Mouse (Mus musculus) cerebellum, postnatal 14 days (tissue): ENCODE measurements around the gene Sac3d1.
"Not testable (repeated sequence)": the region's sequence is repeated elsewhere in the genome, so short reads cannot be mapped to it uniquely, and the experiment has no call there.

Source experiments
- DNase-seq, 2 experiments: peaks; one replicate each; pipeline ENCODE4 v3.0.0; 2021; ENCODE audit warnings: mixed read lengths in 2 of 2

Sac3d1 gene

DNA sequence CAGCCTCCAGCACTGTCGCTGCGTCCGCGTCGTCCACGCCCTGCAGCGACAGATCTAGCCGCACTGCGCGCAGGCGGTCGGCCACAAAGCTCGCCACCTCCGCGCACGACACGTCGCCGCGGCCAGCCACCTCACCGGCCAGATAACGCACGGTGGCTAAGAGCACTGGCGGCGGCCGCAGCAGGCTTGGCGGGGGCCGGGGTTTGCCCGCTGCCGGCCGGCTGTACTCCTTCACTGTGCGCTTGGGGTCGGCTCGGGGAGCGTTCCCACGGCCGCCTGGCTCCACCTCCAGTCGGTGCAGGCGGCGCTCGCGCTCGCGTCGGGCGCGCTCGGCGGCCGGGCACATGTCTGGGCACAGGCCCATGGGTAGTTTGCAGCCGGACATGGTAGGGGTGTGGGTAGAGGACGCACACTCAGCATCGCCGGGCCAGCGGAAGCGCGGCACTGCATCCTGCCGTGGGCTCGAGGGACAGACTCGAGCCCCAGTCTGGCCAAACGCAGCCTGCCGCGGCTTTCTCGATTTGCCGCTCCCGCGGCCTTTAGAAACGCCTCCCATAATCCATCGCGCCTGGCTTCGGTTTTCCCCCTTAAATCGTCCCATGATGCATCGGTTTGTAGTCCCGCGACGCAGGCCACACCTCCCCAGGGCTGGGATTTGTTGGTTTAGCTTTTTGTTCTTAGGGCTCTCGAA lies at the start of gene Sac3d1:
Gene Sac3d1, minus strand, starts transcription at position 665 of the 691 bp plus-strand sequence.
- peak; percentile 89 to 90 for DNase-seq

DNA sequence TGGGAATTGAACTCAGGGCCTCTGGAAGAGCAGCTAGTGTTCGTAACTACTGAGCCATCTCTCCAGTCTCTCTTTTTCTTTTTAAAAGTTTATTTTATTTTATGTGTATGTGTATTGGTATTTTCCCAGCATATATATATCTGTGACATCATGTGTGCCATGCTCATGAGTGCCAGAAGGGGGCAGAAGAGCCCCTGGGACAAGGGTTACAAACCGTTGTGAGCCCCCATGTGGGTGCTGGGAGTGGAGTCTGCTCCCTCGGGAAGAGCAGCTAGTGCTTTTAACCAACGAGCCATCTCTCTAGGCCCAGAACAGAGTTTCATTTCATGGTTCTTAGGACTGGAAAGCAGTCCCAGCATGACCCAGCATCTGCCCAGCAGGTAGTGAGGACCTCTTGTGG lies 48.3 kb upstream of the Sac3d1 start:
- no peak for DNase-seq

DNA sequence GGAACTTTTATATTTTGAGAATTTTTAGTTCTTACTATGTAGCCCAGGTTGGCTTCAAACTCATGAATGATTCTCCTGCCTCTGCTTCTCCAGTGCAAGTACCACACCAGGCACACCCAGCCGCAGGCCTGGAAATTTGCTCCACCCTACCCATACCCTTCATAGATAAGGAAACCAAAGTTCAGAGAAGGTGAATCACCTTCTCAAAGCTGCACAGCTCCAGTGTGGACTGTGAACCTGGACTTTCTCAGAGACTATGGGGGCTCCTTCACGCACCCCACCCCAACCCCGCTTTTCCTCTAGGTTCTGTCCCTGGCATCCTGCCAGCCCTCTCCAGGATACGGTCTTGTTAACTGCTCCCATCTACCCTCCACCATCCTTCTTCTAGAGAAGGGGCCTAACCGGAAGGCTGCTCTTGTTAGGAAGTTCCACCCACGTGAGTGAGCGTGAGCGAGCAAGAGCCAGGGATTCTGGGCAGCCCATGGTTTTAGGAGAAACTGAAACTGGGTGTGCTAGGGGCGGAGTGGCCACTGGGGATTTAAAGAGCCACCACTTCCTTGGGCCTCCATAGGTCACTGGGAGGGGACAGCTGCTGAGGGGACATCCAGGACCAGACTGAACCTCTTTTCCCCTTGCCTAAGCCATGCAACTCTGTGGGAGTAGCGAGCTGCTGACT lies 45.6 kb upstream of the Sac3d1 start:
- no peak for DNase-seq

DNA sequence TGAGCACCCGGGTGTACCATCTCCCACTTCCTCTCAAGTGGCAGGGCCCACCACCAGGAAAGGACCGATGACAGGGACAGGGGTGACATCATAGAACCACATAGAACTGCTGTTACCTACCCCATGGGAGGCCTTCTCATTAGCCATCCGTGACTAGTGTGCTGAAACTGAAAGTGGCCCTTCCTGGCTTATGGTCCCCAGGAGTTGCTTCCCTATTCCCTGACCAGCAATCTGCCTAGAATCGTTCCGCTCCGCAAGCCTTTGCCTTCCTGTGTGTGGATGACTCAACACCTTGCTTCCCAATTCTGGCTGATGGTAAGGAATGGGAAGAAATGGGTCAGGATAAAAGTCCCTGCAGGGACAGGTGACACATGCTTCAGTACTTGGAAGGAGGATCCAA lies 38.8 kb upstream of the Sac3d1 start:
- DNase-seq, result peak; percentile 32 to 33

DNA sequence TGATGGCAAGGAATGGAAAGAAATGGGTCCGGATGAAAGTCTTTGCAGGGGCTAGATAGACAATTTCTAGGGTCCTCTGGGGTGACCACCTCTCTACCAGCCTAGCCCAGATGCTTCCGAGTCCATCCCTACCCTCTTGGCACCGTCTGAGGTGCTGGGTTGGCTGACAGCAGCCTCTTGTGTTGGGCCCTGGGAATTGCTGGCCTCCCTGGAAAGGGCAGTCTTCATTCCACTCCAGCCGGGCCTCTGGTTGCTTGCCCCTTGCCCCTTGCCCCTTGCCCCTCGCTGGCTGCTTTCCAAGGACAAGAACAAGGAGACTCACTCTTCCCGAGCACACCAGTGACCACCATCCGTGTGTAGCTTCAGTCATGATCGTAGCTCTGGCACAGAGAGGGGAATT lies 37.9 kb upstream of the Sac3d1 start:
- no peak for DNase-seq

DNA sequence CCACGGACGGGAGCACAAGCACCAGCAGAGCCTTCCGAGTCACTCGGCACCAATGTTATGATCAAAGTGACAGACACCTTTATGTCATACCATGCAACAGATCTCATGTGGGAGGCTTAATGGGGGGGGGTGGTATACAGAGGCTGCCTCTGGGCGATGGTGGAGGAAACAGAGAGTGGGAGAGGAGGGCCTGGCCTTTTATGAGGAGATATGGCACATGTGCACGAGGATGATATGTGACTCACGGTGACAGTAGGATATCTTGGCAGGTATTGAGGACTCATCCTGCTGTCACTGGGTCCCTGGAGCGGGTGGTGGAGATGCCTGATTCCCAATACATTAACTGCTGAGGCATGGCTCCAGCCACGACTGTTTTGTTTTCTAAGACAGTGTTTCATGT lies 36.7 kb upstream of the Sac3d1 start:
- DNase-seq, result no peak

DNA sequence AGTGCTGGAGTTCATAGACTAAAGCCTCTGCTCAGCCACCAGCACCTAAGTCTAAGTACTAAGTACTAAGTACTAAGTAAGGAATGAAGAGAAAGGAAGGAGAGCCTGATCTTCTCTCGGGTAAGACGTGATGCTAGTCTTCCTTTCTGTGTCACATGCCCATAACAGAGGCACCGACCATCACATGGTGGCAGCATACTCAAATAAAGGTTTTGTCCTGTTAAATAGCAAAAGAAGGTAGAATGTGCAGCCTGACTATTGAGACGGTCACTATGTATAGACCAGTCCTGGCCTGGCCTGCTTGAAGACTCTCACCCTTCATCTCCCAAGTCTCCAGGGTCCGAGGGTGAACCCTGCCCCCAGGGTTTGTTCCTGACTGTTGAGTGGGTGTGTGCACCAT lies 26.4 kb upstream of the Sac3d1 start:
- no peak for DNase-seq

DNA sequence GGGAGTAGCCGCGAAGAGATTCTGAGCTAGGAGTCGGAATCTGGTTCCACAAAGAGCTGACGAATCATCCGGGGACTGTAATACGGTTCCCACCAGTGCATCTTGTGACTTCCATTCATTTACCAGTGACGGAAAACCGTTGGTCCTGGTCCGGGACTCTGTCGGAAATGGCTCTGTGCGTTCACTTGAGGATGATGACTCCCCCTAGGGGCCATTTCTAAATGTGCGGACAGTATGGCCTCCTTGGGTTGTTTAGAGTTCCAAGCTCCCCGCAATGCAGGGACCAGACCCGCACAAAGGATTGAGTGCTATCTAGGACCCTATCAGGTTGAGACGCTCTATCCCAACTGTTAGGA lies 22.9 kb upstream of the Sac3d1 start, which contains the start of gene Arl2:
Gene Arl2, minus strand, starts transcription at position 155 of the 356 bp plus-strand sequence.
- DNase-seq, result peak; percentile 90 to 91

DNA sequence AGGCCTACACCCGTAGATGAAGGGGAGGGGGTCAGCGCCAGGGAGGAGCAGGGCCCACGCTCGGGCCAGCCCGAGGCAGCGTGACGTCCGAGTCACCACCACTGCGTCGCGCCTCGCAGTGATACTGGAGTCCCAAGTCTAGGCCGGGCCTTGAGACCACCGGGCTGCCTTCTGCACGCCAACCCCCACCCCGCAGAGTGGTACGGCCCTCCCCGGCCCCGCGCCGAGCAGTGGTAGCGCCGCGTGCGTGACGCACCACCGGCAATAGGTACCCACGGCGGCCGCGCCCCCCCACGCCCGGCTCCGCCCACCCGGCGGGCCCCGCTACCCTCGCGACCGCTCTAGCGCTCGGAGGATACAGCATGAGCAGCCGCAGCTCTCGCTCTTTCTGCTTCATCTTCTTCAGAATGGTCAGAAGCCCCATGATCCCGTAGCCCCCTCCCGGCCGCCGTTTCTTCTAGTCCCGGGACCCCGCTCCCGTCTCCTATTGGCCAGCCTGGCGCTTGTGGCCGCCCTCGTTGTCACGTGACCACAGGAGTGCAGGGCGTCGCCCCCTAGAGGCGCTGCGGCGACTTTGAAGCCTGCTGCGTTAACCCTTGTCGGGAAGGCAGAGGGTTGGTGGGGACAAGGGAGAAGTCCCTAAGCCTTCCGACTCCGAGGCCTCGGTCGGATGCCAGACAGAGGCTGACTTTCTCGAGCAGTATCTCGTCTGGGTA lies 22.4 kb upstream of the Sac3d1 start, which contains the start of gene Batf2:
Gene Batf2, plus strand, starts transcription at position 306 of the 716 bp plus-strand sequence.
- DNase-seq, result peak; percentile 95

DNA sequence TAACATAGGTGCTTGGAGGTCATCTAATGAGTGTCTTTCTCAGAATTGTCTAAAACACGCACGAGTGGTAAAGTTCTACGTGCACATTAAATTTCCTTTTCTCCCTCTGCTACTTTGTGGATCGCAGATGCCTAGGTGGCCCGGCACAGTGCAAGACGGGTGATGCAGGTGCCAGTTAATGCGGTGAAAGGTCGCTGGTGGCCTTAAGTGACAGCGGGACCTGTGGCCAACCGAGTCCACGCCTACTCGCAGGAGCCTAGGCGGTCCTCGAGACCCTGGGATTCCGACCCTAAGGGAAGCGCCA lies 21.9 kb upstream of the Sac3d1 start:
- no peak for DNase-seq

DNA sequence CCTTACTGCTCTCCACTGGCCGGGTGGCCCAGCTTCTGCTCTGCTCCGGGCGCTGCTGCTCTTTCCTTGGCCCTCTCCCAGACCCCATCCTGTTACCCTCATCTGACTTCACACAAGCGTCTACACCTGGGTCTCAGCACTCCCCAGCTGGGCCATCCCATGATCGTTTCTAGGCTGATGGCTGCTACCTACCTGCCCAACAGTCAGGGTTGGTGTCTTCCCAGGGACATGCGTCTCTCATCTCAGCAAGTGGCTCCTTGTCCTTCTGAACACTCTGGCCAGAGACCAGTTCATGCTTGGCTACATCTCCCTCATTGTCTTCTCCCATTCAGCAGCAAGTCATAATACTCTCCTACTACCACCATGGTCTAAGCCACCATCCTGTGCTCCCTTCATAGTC lies 21.3 kb upstream of the Sac3d1 start:
- DNase-seq, result peak; percentile 52 to 64

DNA sequence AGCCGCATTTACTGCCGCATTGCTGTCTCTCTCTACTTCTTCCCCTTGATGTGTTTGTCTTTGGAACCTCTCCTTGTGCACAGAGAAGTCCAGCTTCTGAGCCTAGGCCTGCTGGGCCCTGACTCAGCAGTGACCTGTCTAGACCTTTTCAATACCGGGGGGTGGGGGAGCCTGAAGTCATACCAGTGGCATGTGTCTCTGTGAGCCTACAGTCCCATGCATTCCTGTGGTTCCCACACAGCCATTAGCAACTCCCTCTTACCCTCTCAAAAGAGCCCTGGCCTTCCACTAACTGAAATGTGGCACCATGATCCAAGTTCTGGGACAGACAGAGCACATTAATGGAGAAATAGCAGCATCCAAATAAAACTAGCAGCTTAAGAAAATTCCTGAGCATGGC lies 17.9 kb upstream of the Sac3d1 start:
- DNase-seq, result no peak

DNA sequence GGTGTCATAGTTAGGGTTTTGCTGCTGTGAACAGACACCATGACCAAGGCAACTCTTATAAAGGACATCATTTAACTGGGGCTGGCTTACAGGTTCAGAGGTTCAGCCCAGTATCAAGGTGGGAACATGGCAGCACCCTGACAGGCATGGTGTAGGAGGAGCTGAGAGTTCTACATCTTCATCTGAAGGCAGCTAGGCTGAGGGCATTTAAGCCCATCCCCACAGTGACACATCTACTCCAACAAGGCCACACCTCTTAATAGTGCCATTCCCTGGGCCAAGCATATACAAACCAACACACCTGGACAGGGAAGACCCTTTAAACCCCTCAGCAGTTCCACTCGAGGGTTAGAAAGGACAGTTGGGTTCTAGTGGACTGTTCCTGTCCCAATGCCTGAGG lies 14.7 kb upstream of the Sac3d1 start:
- DNase-seq, result not testable (repeated sequence)

DNA sequence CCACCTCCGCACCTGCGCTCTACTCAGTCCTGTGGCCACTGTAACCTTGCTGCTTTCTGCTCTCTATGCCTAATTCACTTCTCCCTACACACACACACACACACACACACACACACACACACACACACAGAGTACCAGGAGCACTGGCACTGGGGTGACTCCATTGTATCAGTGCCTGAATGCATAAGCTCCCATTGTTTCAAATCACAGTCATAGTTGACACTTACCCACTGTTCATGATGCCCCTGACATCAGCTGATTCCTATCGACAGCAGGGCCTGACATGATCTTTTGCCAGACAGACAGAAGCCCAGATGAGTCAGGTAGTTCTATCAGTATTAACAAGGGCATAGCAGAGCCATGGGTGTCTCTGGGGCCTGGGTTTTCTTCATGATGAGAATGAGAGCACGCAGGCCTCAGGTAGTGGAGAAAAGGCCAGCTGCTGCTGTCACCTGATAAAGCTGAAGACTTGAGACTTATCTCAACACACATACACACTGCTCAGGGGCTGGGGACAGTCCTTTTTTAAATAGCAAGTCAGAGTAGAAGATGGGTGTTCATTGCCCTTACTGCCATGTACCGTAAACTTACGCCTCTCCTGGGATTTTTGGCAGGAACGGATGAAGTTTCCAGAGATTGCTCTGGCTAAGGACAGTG lies 13.8 kb upstream of the Sac3d1 start:
- DNase-seq, result no peak

DNA sequence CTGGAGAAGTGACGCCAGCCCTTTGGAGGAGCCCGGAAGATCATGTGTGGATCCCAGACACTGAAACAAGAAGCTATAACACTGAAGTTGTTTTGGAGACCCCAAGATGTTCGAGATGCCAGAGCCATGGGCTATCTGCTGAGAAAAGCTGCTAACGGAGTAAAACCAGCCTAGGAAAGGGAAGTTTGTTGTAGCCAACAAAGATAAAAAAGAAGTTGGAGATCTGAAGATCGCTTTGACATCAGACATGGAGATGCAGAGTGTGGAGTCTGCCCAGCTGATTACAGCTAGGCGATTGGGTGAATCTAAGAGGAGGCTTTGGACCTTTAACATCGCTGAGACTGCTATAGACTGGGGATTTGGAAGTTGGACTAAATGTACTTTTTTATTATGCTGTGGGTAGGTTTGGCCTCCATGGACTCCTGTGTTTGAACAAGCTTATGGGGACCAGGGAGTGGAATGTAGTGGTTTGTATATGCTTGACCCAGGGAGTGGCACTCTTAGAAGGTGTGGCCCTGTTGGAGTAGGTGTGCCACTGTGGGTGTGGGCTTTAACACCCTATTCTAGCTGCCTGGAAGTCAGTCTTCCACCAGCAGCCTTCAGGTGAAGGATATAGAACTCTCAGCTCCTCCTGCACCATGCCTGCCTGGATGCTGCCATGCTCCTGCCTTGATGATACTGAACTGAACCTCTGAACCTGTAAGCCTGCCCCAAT lies 12.1 kb upstream of the Sac3d1 start:
- DNase-seq, result not testable (repeated sequence)

DNA sequence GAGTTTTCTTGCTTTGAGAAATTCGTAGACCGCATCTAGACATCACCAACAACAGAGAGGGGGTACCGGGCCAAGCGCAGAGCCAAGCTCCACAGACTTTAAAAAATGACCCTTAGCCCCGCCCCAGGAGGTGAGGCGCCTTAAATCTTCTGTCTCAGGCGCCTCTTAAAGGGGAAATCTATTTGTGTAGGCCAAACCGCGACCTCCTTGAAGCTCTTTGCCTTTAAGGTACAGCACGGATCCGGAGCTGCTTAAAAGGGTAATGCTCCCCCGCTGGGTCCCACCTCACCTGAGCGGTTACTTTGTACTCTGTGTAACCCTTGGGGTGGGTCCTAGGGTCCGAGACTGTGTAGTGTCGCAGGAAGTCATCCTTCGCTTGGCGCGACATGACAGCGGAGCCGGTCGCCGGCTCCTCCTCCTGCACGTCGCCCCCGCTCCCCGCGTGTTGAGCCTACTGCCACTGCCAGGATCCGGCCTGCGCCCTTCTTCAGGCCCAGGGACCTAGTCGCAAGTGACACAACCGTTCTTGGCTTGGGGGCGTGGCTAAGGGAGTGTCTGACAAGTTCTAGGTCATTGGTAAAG lies 9.4 kb upstream of the Sac3d1 start, which contains the start of gene Snx15:
Gene Snx15, minus strand, starts transcription at position 545 of the 582 bp plus-strand sequence.
- DNase-seq, result peak; percentile 97 to 98

DNA sequence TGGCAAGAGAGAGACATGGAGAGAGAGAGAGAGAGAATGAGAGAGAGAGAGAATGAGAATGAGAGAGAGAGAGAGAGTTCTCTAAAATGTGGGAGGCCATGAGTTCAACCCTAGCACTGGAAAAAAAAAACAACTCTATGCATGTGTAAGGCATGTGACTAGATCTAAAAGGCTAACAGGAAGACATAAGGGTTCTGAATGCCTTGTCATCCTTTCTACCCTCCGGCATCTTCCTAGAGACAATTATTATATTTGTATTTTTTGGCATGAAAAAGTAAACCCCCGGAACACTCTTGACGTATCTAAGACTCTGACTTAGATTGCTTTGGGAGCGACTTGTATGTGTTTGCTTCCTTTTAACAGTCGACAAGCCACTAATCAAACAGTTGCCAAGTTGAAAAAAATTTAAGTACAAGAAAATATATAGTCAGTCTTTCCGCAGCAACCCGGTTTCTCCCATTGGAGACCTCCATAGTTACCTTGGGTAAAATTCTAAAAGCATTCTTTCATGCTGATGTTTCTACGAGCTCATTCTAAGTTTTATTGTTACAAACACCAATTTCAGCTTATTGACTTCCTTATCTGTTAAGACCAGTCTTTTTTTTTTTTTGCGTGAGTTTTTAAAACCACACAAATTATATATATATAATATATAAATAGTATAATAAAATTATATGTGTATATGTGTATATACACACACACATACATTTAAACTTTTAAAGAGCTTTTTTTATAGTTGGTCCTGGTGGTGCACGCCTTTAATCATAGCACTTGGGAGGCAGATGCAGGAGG lies 8.5 kb upstream of the Sac3d1 start:
- DNase-seq, result no peak

DNA sequence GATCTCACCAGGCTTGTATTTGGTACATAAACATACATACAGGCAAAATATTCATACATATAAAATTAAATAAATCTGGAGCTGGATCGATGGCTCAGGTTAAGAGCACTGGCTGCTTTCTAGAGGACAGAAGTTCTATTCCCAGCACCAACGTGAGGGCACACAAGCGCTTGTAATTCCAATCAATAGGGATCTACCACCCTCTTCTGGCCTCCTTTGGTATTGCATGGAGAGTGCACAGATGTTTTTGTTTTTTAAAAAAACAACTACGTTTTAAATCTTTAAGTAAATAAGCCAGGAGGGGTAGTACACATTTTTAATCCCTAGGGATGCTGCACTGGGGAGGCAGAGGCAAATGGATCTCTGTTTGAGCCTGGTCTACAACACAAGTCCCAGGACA lies 7.8 kb upstream of the Sac3d1 start:
- peak; percentile 68 to 82 for DNase-seq

DNA sequence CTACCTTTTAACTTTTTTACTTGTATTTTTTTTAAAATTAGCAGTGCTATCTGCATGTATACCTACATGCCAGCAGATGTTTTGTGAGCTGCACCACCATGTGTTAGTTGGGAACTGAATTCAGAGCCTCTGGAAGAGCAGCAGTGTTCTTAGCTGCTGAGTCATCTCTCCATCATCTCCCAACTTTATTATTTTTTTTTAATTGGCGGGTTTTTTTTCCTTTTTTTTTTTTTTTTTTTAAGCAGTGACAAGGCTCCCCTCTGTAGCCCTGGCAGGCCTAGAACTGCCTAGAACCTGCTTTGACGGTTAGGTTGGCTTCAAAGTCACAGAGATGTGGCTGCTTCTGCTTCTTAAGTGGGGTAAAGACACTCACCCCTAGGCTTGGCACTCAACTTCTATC lies 6.4 kb upstream of the Sac3d1 start:
- no peak for DNase-seq

DNA sequence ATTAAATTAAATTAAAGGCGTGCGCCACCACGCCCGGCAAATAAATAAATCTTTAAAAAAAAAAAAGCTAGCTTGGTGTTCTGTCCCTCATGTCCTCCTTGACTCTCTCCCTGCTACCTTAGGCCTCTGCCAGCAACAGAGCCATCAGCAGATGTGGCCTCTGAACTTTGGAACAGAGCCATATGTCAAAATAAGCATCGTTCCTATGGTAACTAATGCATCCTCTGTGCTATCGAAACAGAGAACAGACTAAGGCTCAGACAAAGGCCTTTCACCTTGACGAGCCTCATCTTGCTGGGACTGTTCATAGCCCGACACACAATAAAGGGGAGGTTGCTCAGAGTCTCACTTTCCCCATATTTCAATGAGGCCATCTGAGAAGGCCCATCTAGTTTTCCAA lies 4.9 kb upstream of the Sac3d1 start:
- peak in 1 of 2 experiments; percentile 38 for DNase-seq

DNA sequence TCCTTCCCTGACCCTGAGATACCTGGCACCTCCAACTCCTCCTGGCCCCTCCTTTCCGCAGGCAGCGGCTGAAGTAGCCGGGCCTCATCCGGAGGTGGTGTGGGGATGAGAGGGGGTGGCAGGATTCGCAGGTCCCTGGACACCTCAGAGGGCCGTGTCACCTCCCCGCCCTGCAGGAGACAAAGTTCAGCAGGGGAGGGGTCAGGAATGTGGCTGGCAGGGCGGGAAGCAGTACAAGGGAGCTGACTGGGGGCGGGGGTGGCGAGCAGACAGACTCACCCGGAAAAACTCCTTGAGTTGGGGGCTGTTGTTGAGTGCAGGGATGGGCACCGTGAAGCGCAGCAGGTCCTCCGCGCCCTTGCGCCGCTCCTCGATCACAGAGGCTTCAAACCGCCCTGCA lies 3.3 kb upstream of the Sac3d1 start:
- DNase-seq, result no peak
